Mouse (Mus musculus): ENCODE results near the gene Ccndbp1. TPM values are rescaled to one million over a fixed set of nuclear protein-coding genes. Genes with fewer than 3 reads are reported as not detected.

The Ccndbp1 gene
- polyA plus RNA-seq, 1 experiment from 2014 or later, result 32.8 TPM

DNA sequence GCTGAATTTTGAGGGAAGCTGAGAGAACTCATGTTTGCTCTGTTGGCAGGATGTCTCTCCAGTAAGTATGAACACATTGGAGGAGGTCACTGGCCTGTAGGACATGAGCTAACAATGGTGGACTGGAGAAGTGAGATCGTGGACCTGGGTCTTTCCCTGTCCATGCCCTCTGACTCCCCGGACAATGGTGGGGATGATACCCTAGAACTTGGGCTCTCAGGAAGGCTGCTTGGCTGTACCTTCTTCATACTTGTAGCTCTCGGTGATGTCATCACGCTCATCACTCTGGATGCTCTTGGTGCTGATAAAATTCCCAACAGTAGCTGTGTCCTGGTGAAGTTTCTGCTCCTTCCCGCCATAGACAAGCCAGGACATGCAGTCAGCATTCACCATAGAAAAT is 44.0 kb downstream of the Ccndbp1 start:
- ATAC-seq, result no peak
- 88% methylated on average over 5 of the region's 5 CpGs for WGBS

DNA sequence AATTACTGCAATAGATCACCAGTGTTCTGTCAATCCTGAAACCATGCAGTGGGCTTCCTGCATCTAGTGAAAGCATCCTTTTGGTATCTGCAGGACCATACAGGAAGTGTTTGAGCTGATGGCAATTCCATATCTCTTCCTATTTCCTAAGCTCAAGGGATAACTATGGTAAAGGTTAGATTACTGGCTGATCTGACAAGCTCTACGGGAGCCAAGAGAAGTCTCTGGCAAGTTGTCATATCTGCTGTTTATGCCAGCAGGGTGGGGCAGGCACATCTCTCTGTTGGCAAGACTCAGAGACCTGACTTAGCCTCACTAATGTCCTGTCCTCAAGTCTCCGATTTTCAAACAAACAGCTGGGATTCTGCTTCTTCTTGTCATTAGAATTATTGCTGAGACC is 45.9 kb downstream of the Ccndbp1 start:
- H3K4me2 ChIP-seq (replicated peaks), result no peak overlapping the region
- H3K4me1 ChIP-seq (replicated peaks), result no peaks in the 10 kb centered on the region
- no peak overlapping the region for H3K27ac ChIP-seq
- H3K36me3 ChIP-seq, result no peaks in the 10 kb centered on the region
- 65% methylated on average over 2 of the region's 2 CpGs for WGBS
- H3K27me3 ChIP-seq (replicated peaks), result no peaks in the 10 kb centered on the region
- H3K9ac ChIP-seq, result no peak overlapping the region
- H3K9me3 ChIP-seq, result no peaks in the 10 kb centered on the region
- ATAC-seq, result no peak
- no peak overlapping the region for H3K4me3 ChIP-seq (replicated peaks)

More for the DNA sequence above, 44.0 kb downstream of the Ccndbp1 start:
- Histone ChIP-seq H3K4me3 (replicated peaks) (no peak overlapping the region), H3K27ac (no peak overlapping the region), H3K4me1 (replicated peaks) (no peaks in the 10 kb centered on the region), H3K9me3 (no peaks in the 10 kb centered on the region), H3K9ac (no peak overlapping the region), H3K36me3 (no peaks in the 10 kb centered on the region), H3K4me2 (replicated peaks) (no peak overlapping the region), H3K27me3 (replicated peaks) (no peaks in the 10 kb centered on the region)

DNA sequence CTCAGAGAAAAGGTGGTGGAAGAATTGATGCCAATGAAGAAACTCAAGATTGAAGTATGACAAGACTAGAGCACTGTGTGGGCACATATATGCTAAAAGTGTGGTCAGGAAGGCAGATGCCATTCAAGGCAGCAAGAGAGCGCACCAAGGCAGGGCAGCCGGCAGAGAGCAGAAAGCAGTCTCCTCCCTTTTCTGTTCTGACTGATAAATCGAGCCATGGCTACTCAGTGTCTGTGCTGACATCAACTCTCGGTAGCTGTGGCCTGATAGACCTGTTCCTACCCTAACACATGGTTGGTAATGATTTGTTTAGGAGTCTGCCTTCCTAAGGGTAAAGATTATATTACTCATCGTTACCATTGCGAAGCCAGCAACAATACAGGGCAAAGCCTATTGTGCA is 47.7 kb downstream of the Ccndbp1 start:
- no peaks in the 10 kb centered on the region for H3K36me3 ChIP-seq
- no peaks in the 10 kb centered on the region for H3K4me1 ChIP-seq (replicated peaks)
- H3K9me3 ChIP-seq, result no peaks in the 10 kb centered on the region
- no peak overlapping the region for H3K27ac ChIP-seq
- 78% methylated on average over 6 of the region's 6 CpGs for WGBS
- no peak overlapping the region for H3K4me3 ChIP-seq (replicated peaks)
- no peak for ATAC-seq
- no peak overlapping the region for H3K4me2 ChIP-seq (replicated peaks)
- no peaks in the 10 kb centered on the region for H3K27me3 ChIP-seq (replicated peaks)
- H3K9ac ChIP-seq, result no peak overlapping the region

DNA sequence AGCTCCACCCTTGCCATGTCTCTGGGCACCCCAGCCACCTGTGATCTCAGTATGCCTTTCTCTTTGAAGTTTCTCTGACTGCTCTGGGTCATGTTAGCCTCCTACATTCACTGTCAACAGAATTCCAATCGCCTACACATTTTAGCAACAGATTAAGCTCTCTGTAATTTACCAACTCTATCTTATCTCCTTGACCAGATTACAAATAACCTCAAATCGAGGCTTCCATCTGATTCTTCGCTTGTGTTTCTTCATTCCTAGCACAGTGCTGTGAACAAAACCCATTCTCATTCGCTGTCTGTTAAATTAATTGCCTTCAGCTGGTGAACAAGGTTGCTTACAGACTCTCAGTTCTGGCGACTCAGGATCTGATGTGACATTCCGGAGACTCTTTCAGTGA is 49.8 kb downstream of the Ccndbp1 start:
- no peak for ATAC-seq
- H3K27ac ChIP-seq, result no peak overlapping the region
- 56% methylated on average over 6 of the region's 6 CpGs for WGBS
- H3K9me3 ChIP-seq, result no peaks in the 10 kb centered on the region
- no peaks in the 10 kb centered on the region for H3K36me3 ChIP-seq
- H3K4me3 ChIP-seq (replicated peaks), result no peak overlapping the region
- no peak overlapping the region for H3K4me2 ChIP-seq (replicated peaks)
- H3K4me1 ChIP-seq (replicated peaks), result no peaks in the 10 kb centered on the region
- H3K27me3 ChIP-seq (replicated peaks), result no peaks in the 10 kb centered on the region
- no peak overlapping the region for H3K9ac ChIP-seq

DNA sequence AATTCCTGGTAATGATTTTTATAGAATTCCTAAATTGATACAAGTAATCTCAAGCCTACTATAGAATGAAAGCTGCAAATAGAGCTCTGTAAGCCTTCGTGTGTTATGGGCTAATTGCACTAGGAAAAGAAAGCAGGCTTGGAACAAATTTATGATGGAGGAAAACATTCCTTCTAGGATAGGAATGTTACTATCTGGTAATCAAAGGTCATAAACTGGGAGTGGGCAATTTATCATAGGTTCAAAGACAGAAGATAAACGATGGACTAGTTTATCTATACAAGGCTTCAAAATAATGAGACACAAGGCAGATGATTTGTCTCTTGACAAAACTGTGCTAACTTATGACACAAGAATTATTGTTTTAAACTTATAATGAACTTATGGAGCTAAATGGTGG is 53.1 kb downstream of the Ccndbp1 start:
- H3K27me3 ChIP-seq (replicated peaks), result no peaks in the 10 kb centered on the region
- H3K36me3 ChIP-seq, result no peaks in the 10 kb centered on the region
- H3K9ac ChIP-seq, result no peak overlapping the region
- H3K4me1 ChIP-seq (replicated peaks), result no peaks in the 10 kb centered on the region
- WGBS, result 44% methylated on average over 2 of the region's 2 CpGs
- no peak overlapping the region for H3K4me3 ChIP-seq (replicated peaks)
- no peak for ATAC-seq
- H3K27ac ChIP-seq, result no peak overlapping the region
- H3K4me2 ChIP-seq (replicated peaks), result no peak overlapping the region
- no peaks in the 10 kb centered on the region for H3K9me3 ChIP-seq

Other genes with a start within 250 kb of the Ccndbp1 start
- gene Cdan1, start 158.3 kb upstream of the Ccndbp1 start, polyA plus RNA-seq (2015; fragmentation: Nextera tagmentation; extraction: Ambion mirVana), result 5.3 and 5.6 TPM in 2 replicates
- 2.2 and 2.6 TPM in 2 replicates for gene Ttbk2, start 157.8 kb upstream of the Ccndbp1 start, polyA plus RNA-seq (2015; fragmentation: Nextera tagmentation; extraction: Ambion mirVana)
- gene Ubr1, start 37.7 kb upstream of the Ccndbp1 start, polyA plus RNA-seq (2015; fragmentation: Nextera tagmentation; extraction: Ambion mirVana), result 16.8 and 18.3 TPM in 2 replicates
- gene Tmem62, start 31.4 kb upstream of the Ccndbp1 start, polyA plus RNA-seq (2015; fragmentation: Nextera tagmentation; extraction: Ambion mirVana), result 5.1 and 5.5 TPM in 2 replicates
- gene Epb42, start 28.7 kb downstream of the Ccndbp1 start, polyA plus RNA-seq (2015; fragmentation: Nextera tagmentation; extraction: Ambion mirVana), result 2.5 and 2.6 TPM in 2 replicates
- gene Tgm5, start 77.4 kb downstream of the Ccndbp1 start, polyA plus RNA-seq (2015; fragmentation: Nextera tagmentation; extraction: Ambion mirVana), result 0.08 TPM in 1 of 2 replicates, not detected in the other
- gene Tgm7, start 101.4 kb downstream of the Ccndbp1 start, polyA plus RNA-seq (2015; fragmentation: Nextera tagmentation; extraction: Ambion mirVana), result 0.20 and 0.23 TPM in 2 replicates
- gene Adal, start 132.0 kb downstream of the Ccndbp1 start, polyA plus RNA-seq (2015; fragmentation: Nextera tagmentation; extraction: Ambion mirVana), result 17.7 and 18.2 TPM in 2 replicates
- 19.4 and 20.0 TPM in 2 replicates for gene Lcmt2, start 132.2 kb downstream of the Ccndbp1 start, polyA plus RNA-seq (2015; fragmentation: Nextera tagmentation; extraction: Ambion mirVana)
- gene Tubgcp4, start 162.3 kb downstream of the Ccndbp1 start, polyA plus RNA-seq (2015; fragmentation: Nextera tagmentation; extraction: Ambion mirVana), result 38.2 and 44.2 TPM in 2 replicates
- gene Zscan29, start 162.7 kb downstream of the Ccndbp1 start, polyA plus RNA-seq (2015; fragmentation: Nextera tagmentation; extraction: Ambion mirVana), result 8.6 and 8.9 TPM in 2 replicates